Mouse (Mus musculus) CH12.LX (cell line): ENCODE data around the gene Hhipl2. TPM values are rescaled to one million over a fixed set of nuclear protein-coding genes. Genes with fewer than 3 reads are reported as not detected.

Source experiments
- DNase-seq: peaks from one replicate; pipeline ENCODE4 v3.0.0-alpha.2; 2013; ENCODE audit errors: extremely low read depth
- H3K27ac ChIP-seq: 2 replicates; pipeline ENCODE4 v1.5.1; 2012; ENCODE audit warnings: low read depth, mild to moderate bottlenecking, control low read depth, moderate library complexity; ENCODE audit not compliant: insufficient read depth
- H3K27me3 ChIP-seq: replicated peaks from 2 replicates; pipeline ENCODE3; 2012; ENCODE audit warnings: inconsistent platforms
- H3K36me3 ChIP-seq, 2 experiments: replicated peaks in 1 of 2; 2 replicates each; pipeline versions ENCODE3 to v1.6.1; 2012; ENCODE audit warnings: inconsistent platforms in 1 of 2, low read length in 1 of 2, mild to moderate bottlenecking in 1 of 2, mixed read lengths in 1 of 2, moderate library complexity in 1 of 2; ENCODE audit not compliant: control insufficient read depth in 1 of 2, insufficient read depth in 1 of 2
- H3K4me1 ChIP-seq, 2 experiments: 2 replicates each; pipeline ENCODE4 v1.6.1; 2012; ENCODE audit warnings: inconsistent platforms in 1 of 2, moderate library complexity in 1 of 2; ENCODE audit not compliant: insufficient read depth in 2 of 2, control insufficient read depth in 1 of 2
- H3K4me2 ChIP-seq: 2 replicates; pipeline ENCODE4 v1.6.1; 2012; ENCODE audit warnings: low read depth, mild to moderate bottlenecking, control low read depth; ENCODE audit not compliant: poor library complexity, insufficient read depth, severe bottlenecking
- H3K4me3 ChIP-seq, 3 experiments: fragments of 150-350 bp in 1 of 3; sonication (generic) in 1 of 3; replicated peaks in 1 of 3; 2 replicates each; pipeline versions ENCODE3 to v1.5.1; 2011 to 2012; ENCODE audit warnings: low read depth in 2 of 3, low read length in 2 of 3, mild to moderate bottlenecking in 2 of 3, moderate library complexity in 2 of 3, control low read depth in 1 of 3, improper control_type of control experiment in 1 of 3, inconsistent platforms in 1 of 3, mixed read lengths in 1 of 3; ENCODE audit not compliant: poor library complexity in 1 of 3
- H3K79me2 ChIP-seq: replicated peaks from 2 replicates; pipeline ENCODE4 v1.6.1; 2012; ENCODE audit warnings: mild to moderate bottlenecking, moderate library complexity; ENCODE audit not compliant: control insufficient read depth, poor library complexity, insufficient read depth, severe bottlenecking; ENCODE audit errors: extremely low read depth
- H3K9ac ChIP-seq: 2 replicates; pipeline ENCODE4 v1.6.1; 2012; ENCODE audit warnings: low read depth, mild to moderate bottlenecking, control low read depth, moderate library complexity; ENCODE audit not compliant: insufficient read depth
- H3K9me3 ChIP-seq: replicated peaks from 2 replicates; pipeline ENCODE3; 2012; ENCODE audit warnings: low read length, inconsistent platforms, mixed read lengths
- BHLHE40 ChIP-seq: IDR thresholded peaks from 2 replicates; pipeline ENCODE4 v1.6.1; 2011; ENCODE audit warnings: mild to moderate bottlenecking, low read depth, low read length, improper control_type of control experiment
- CTCF ChIP-seq, 2 experiments: IDR thresholded peaks in 1 of 2; conservative IDR thresholded peaks in 1 of 2; 2 replicates each; pipeline ENCODE4 v1.5.1; 2011 to 2012; ENCODE audit warnings: low read depth in 2 of 2, low read length in 2 of 2, improper control_type of control experiment in 1 of 2, inconsistent platforms in 1 of 2, mild to moderate bottlenecking in 1 of 2, moderate library complexity in 1 of 2
- EP300 ChIP-seq: IDR thresholded peaks from 2 replicates; pipeline ENCODE4 v1.6.1; 2011; ENCODE audit warnings: low read length, improper control_type of control experiment
- GABPA ChIP-seq: IDR thresholded peaks from 2 replicates; pipeline ENCODE4 v1.6.1; 2012; ENCODE audit warnings: low read depth, low read length, improper control_type of control experiment, inconsistent platforms; ENCODE audit not compliant: insufficient replicate concordance
- HCFC1 ChIP-seq: IDR thresholded peaks from 2 replicates; pipeline ENCODE4 v1.6.1; 2012; ENCODE audit warnings: low read depth, mild to moderate bottlenecking, inconsistent platforms, low read length, improper control_type of control experiment
- JUN ChIP-seq: IDR thresholded peaks from 2 replicates; pipeline ENCODE4 v1.6.1; 2011; ENCODE audit warnings: low read depth, mild to moderate bottlenecking, low read length, improper control_type of control experiment, moderate library complexity; ENCODE audit not compliant: insufficient read depth
- JUND ChIP-seq: conservative IDR thresholded peaks from 2 replicates; pipeline ENCODE4 v1.6.1; 2011; ENCODE audit warnings: low read depth, low read length, improper control_type of control experiment
- MAFK ChIP-seq: IDR thresholded peaks from 2 replicates; pipeline ENCODE4 v1.6.1; 2011; ENCODE audit warnings: low read length, improper control_type of control experiment; ENCODE audit not compliant: insufficient replicate concordance
- MEF2A ChIP-seq: IDR thresholded peaks from 2 replicates; pipeline ENCODE4 v1.6.1; 2014; ENCODE audit warnings: low read depth, mild to moderate bottlenecking, inconsistent platforms, low read length, improper control_type of control experiment, borderline replicate concordance
- MYC ChIP-seq: IDR thresholded peaks from 2 replicates; pipeline ENCODE4 v1.6.1; 2011; ENCODE audit warnings: low read depth, mild to moderate bottlenecking, improper control_type of control experiment, low read length
- NELFE ChIP-seq: IDR thresholded peaks from 2 replicates; pipeline ENCODE4 v1.6.1; 2011; ENCODE audit warnings: low read depth, low read length, improper control_type of control experiment
- NRF1 ChIP-seq: IDR thresholded peaks from 2 replicates; pipeline ENCODE4 v1.6.1; 2014; ENCODE audit warnings: low read depth, mild to moderate bottlenecking, inconsistent platforms, low read length, improper control_type of control experiment, moderate library complexity
- POLR2A ChIP-seq: IDR thresholded peaks from 2 replicates; pipeline ENCODE4 v1.6.1; 2011; ENCODE audit warnings: low read depth, mild to moderate bottlenecking, improper control_type of control experiment, low read length
- RAD21 ChIP-seq: IDR thresholded peaks from 2 replicates; pipeline ENCODE4 v1.6.1; 2011; ENCODE audit warnings: low read depth, mild to moderate bottlenecking, low read length, improper control_type of control experiment, moderate library complexity
- SMC3 ChIP-seq: IDR thresholded peaks from 2 replicates; pipeline ENCODE4 v1.6.1; 2011; ENCODE audit warnings: low read depth, low read length, improper control_type of control experiment
- UBTF ChIP-seq: IDR thresholded peaks from 2 replicates; pipeline ENCODE4 v1.6.1; 2012; ENCODE audit warnings: low read depth, mild to moderate bottlenecking, inconsistent platforms, low read length, improper control_type of control experiment, moderate library complexity
- USF1 ChIP-seq: IDR thresholded peaks from 2 replicates; pipeline ENCODE4 v1.6.1; 2014; ENCODE audit warnings: low read depth, mild to moderate bottlenecking, inconsistent platforms, low read length, improper control_type of control experiment
- ZC3H11A ChIP-seq: IDR thresholded peaks from 2 replicates; pipeline ENCODE4 v1.6.1; 2012; ENCODE audit warnings: low read depth, mild to moderate bottlenecking, inconsistent platforms, low read length, improper control_type of control experiment
- ZKSCAN1 ChIP-seq: IDR thresholded peaks from 2 replicates; pipeline ENCODE4 v1.6.1; 2012; ENCODE audit warnings: low read depth, inconsistent platforms, low read length, improper control_type of control experiment, borderline replicate concordance
- ZMIZ1 ChIP-seq: IDR thresholded peaks from 2 replicates; pipeline ENCODE4 v1.6.1; 2012; ENCODE audit warnings: low read depth, mild to moderate bottlenecking, inconsistent platforms, low read length, improper control_type of control experiment
- dilution Hi-C: fragments of 300-500 bp; cut with MboI; formaldehyde crosslinking; loops from 2 replicates; pipeline ENCODE4 v1.14.3; 2020; ENCODE audit warnings: low sequenced_read_pairs; ENCODE audit not compliant: extremely low pct_unique_long_range_greater_than_20kb, extremely low pct_ligation_motif_present
- in situ Hi-C: fragments of 300-500 bp; cut with MboI; formaldehyde crosslinking; loops from 3 replicates; pipeline ENCODE4 v1.14.3; 2019; ENCODE audit warnings: low sequenced_read_pairs, low pct_ligation_motif_present, low pct_unique_long_range_greater_than_20kb, mixed read lengths
- polyA plus RNA-seq: library from polyadenylated mRNA; unstranded; fragments of >175 nt; gene quantifications from 2 replicates; pipeline ENCODE4 v1.2.1, GENCODE M21; 2012; ENCODE audit warnings: low read depth; ENCODE audit not compliant: insufficient read length
- total RNA-seq, 2 experiments: library from RNA; depleted of rRNA; stranded (reverse); fragments of 300-350 nt in 1 of 2; fragments of >200 nt in 1 of 2; gene quantifications; 2 replicates each; pipeline ENCODE4 v1.2.3; 2012 to 2014

The Hhipl2 gene
- total and polyA plus RNA-seq, 3 experiments, result 0.23 TPM; not detected in 2

DNA sequence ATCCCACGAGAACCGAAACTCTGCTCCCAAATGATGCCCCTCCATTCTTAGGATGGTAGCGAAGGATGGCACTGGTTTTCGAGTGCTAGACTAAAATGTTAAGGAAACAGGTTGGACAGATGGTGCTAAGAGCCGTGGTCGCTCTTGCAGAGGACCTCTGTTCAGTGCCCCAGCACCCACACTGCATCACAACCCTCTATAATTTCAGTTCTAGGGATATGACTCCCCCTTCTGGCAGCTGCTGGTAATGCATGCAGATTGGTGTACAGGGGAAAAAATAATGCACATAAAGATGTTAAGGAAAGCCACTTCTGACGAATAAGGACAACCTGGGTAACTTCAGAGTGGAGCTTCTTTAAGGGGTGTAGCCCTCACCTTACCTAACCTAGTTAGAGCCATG is 6.1 kb downstream of the Hhipl2 start:
- TF ChIP-seq CTCF (conservative IDR thresholded peaks at IDR 0.05 in 1 of 2, IDR thresholded peaks at IDR 0.05 in 1 of 2; ENCODE audit: low read depth in 2 of 2, low read length in 2 of 2) (peak; percentile 42 to 47; a peak in 3 of 4 replicates), POLR2A (no peak), MEF2A (no peak), NELFE (no peak), JUND (no peak), JUN (no peak), RAD21 (no peak; the same call in 1 of the 2 replicates), MYC (no peak)
- TF ChIP-seq, all 38 proteins: peak for 1
- no peak overlapping the region for H3K9ac ChIP-seq
- peak; percentile 16 for DNase-seq
- no peak overlapping the region for H3K27ac ChIP-seq
- in situ Hi-C loops (no loop called here), dilution Hi-C loops (no loop called here)
- H3K4me2 ChIP-seq, result no peak overlapping the region
- no peaks in the 10 kb centered on the region for H3K27me3 ChIP-seq
- no peaks in the 10 kb centered on the region for H3K4me1 ChIP-seq
- no peak overlapping the region for H3K4me3 ChIP-seq
- H3K36me3 ChIP-seq, result peaks cover 0 to 4% of the 10 kb centered on the region in 2 experiments
- H3K9me3 ChIP-seq, result peaks cover 2% of the 10 kb centered on the region
- H3K79me2 ChIP-seq, result no peaks in the 10 kb centered on the region

DNA sequence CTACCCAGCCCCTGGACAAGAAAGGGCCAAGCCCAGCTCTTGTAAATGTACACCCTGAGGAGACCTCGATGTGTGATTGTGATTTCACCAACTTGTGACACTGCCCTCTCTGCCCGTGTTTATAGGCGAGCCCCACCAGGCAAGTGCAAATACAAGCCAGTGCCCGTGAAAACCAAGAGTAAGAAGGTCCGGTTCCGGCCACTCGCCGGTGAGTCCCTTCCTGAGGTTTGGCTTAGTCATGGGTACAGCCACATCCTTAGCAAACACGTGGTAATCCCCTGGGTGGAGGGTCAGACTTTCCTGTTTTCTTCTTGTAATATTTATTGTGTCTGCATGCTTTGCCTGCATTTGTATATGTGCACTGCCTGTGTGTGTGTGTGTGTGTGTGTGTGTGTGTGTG is 16.9 kb downstream of the Hhipl2 start:
- no peak for DNase-seq
- TF ChIP-seq MAFK, result no peak
- TF ChIP-seq NRF1, result no peak
- no peak for TF ChIP-seq MYC
- no peak for TF ChIP-seq USF1
- no peak for TF ChIP-seq BHLHE40
- no peak for TF ChIP-seq SMC3
- TF ChIP-seq MEF2A, result no peak
- no peak for TF ChIP-seq GABPA
- no peak for TF ChIP-seq POLR2A
- no peak for TF ChIP-seq UBTF
- no peak for TF ChIP-seq ZKSCAN1
- no peak for TF ChIP-seq EP300
- TF ChIP-seq ZC3H11A, result no peak
- TF ChIP-seq NELFE, result no peak
- no peak for TF ChIP-seq ZMIZ1
- no peak for TF ChIP-seq HCFC1
- dilution Hi-C loops, result no loop called here
- Histone ChIP-seq H3K4me1 (no peaks in the 10 kb centered on the region), H3K36me3 (no peaks in the 10 kb centered on the region), H3K27ac (no peak overlapping the region), H3K27me3 (no peaks in the 10 kb centered on the region), H3K4me3 (no peak overlapping the region), H3K4me2 (no peak overlapping the region), H3K9ac (no peak overlapping the region), H3K79me2 (no peaks in the 10 kb centered on the region), H3K9me3 (no peaks in the 10 kb centered on the region)
- in situ Hi-C loops, result no loop called here
